Mouse (Mus musculus): ENCODE data around the gene Yipf2.
"Not testable (repeated sequence)": the region's sequence is repeated elsewhere in the genome, so short reads cannot be mapped to it uniquely, and the experiment has no call there.

Yipf2 gene

DNA sequence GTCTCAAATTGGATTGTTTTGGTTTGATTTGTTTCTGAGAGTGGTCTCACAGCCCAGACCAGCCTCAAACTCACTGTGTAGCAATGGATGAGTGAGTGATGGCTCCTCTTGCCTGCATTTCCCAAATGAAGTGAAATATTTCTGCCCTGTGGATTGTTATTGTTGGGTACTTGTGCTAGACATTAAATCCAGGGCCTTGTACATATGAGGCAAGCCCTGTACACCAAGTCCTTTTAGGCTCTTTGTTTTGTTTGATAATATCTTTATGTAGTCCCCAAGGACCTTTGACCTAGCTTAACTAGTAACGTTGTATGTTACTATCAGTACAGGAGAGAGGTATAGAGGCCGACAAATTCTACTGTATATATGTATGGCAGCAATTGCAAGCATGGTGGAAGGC lies 2.2 kb upstream of the Yipf2 start:
- no peak for DNase-seq

DNA sequence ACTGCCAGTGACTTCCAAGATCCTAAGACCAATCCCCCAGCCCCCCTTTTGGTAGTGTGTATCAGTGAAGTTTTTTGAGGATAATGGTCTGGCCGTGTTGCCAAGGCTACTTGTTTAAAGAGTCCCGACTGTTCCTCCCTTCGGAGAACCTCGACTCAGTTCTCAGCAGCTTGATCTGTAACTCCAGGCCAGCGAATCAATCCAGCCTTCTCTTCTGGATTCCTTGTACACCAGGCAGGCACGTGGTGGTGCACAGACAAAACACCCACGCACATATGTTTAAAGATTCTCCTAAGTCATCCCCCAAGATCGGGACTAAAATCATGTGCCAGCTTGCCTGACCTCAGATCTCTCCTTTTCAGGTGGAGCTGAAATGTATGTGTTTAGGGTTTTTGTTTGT lies 1.7 kb upstream of the Yipf2 start:
- not testable (repeated sequence) for DNase-seq

GRCm38 (mm10) chr9:21593122-21593721 lies 594 bp upstream of the Yipf2 start:
- DNase-seq: no peak

DNA sequence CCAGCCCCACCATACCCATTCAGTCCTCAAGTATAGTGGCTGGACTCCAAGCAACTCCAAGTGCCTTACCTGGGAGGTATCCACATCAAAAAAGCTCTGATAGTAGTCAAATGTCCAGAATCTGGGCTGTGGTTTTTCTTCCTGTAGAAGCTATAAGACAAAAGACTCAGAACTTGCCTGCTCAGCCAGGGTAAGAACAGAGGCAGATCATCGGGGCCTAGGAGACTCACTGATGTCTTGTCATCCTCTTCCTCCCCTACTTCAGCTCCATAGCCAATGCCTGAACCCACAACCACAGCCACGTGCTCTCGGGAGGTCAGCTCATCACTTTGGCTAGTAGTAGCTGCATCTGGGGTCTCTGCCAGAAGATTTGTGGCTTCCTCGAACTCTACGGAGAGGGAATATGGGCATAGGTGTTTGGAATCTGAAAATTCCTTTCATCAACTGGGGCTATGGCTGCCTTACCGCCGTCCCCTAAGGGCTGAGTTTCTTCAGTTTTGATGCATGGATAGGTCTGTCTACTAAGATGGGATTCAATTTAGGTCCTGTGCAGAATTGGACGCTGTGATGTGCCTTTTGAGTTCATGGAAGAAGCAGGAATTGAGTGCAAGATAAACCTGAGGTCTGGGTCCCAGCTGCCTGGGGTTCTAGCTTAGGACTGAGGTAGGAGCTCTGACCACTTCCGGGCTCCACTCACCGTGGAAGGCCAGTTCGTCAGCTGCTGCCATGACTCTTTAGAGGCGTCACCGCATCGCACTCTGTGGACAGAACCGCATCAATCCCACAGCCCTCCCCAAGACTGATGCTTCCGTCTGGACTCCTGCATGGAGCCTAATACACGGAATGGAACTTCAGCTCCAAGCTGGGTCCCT lies 561 bp downstream of the Yipf2 start:
- DNase-seq: no peak

GRCm38 (mm10) chr9:21591127-21591830 lies 1.3 kb downstream of the Yipf2 start:
- DNase-seq: no peak

- no peak for DNase-seq
Measured at GRCm38 (mm10) chr9:21589538-21589937, 3.1 kb downstream of the Yipf2 start.

- no peak for DNase-seq
Measured at GRCm38 (mm10) chr9:21588350-21588749, 4.3 kb downstream of the Yipf2 start.

DNA sequence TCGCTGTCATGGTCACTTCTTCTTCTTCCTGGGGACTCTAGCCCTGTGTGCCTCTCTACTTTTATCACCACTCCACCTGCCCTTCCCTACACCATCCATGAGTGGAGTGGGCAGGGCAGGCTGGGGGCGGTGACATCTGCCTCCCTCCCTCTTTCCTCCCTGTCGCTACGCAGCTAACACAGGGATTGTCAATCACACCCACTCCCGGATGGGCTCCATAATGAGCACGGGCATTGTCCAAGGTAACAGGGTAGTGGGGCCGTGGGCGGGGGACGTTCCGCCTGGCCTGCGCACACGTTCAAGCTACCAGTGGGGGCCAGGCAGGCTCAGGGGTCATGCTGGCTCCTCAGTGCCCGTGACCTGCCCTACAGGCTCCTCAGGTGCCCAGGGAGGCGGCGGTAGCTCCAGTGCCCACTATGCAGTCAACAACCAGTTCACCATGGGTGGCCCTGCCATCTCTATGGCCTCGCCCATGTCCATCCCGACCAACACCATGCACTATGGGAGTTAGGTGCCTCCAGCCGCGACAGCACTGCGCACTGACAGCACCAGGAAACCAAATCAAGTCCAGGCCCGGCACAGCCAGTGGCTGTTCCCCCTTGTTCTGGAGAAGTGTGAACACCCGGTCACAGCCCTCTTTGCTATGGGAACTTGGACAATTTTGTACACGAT lies 4.8 kb downstream of the Yipf2 start:
- DNase-seq: no peak

- no peak for DNase-seq
Measured at GRCm38 (mm10) chr9:21585401-21585800, 7.2 kb downstream of the Yipf2 start.

- DNase-seq: no peak
Measured at GRCm38 (mm10) chr9:21578226-21578625, 14.4 kb downstream of the Yipf2 start.

DNA sequence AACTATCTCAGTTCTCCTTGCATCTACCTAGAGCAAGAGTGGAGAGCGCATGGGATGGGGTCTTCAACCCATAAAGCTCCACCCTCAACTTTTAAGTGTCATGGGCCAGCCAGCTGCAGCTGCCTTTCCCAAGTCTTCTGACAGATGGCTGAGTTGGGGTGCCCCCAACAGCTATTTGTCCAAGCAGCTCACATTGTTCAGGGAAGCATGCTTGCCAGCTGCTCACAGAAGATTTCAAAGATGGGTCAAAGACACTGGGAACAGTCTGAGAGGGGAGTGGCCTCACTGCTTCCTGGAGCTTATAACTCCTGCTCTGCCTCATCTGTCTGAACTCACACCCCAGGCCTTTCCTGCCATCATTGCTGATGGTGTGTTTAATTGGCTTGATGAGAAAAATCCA lies 16.3 kb downstream of the Yipf2 start:
- no peak for DNase-seq

GRCm38 (mm10) chr9:21575253-21575652 lies 17.4 kb downstream of the Yipf2 start:
- DNase-seq: no peak

DNA sequence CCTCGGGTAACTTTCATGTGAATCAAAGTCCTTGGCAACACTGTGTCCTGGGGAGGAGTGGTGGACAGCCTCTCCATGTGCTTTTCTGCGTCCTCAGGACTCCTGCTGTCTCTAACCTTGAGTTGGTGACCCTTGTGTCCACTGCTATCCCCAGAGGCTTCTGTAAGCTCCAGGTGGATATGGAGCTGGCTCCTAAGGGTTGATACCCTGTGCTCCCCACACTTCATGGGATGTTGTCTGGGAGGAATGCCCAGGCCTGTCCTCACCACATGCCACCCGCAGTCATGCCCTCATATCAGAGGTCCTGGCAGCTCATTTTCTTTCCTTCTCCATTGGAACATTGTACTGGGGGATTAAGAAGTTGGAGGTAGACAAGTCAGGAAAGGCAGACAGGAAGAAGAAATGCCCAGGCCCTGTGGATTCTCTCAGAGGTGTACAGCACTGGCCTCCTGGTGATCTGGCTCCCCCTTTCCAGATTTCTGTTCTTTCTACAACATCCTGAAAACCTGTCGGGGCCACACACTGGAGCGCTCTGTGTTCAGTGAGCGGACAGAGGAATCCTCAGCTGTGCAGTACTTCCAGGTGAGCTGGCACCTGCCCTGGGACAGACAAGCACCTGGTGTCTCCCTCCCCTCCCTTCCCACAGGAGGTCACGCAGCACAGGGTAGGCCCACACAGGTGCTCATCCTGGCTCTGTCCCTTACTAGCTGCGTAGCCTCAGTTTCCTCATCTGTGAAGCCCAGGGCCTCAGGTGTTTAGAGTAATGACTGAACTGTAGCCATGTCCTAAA lies 18.4 kb downstream of the Yipf2 start:
- no peak for DNase-seq

DNA sequence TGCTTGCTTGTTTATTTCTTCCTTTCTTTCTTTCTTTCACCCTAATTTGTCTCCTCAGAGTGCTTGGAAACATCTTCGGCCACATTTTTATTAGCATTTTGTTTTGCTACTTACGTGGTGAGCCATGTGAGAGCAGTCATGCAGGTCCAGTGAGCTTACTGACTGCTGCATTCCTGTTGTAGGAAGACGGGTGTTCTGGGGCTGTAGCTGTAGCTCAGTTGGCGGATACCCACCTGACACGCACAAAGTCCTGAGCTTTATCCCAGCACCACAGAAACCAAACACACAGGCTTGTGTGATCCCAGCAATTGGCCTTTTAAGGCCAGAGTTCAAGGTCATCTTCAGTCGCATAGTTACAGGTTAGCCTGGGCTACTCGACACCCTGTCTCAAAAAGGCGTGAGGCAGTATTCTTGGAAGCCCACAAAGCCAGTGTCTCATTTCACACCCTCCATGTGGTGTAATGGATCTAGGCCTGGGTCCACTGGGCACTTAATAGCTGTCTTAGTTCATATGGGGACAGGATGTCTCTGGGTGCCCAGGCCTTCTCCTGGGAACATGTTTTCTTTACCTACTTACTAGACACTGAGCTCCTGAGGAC lies 23.9 kb downstream of the Yipf2 start:
- DNase-seq: no peak

GRCm38 (mm10) chr9:21567051-21567450 lies 25.6 kb downstream of the Yipf2 start:
- no peak for DNase-seq

DNA sequence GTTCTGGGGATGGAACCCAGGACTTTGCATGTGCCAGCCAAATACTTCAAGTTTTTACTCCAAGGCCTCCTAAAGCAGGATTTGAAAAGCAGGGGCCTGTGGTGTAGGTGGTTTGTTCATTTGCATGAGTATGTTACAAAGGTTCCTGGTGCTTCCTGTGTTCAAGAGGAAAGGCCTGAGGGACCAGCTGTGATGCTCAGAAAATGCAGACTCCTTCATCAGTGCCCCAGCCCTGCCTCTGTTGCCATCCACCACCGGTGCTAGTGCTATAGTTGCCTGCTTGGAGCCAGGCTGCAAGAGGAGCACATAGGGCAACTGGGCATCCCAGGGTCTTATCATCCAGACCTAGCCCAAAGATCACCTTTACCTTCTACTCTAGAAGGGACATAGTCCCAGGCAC lies 26.1 kb downstream of the Yipf2 start:
- no peak for DNase-seq

DNA sequence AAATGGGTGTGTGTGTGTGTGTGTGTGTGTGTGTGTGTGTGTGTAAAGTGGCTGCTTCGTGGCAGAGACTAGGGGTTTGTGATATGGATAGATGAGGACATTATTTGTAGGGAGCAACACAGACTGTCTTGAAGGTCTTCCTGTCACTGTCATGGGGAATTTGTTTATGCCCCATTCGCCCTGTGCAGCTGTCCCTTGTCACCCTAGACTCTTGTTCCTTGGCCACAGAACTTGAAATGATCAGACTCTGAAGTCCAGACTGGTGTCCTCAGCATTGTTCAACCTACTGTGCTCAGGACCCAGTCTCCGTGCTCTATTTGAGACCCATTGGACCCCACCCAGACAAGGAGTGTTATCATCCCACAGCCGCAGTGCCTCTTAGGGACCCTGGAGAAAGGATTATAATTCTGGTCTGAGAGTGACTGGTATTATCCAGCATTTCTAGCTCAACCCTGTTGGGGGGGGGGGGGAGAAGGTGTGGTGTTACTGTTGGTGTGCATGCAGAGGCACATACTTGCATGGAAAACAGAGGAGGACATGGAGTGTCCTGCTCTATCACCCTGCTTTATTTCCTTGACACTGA lies 27.5 kb downstream of the Yipf2 start:
- DNase-seq: no peak

- no peak for DNase-seq
Measured at GRCm38 (mm10) chr9:21564420-21564819, 28.2 kb downstream of the Yipf2 start.

DNA sequence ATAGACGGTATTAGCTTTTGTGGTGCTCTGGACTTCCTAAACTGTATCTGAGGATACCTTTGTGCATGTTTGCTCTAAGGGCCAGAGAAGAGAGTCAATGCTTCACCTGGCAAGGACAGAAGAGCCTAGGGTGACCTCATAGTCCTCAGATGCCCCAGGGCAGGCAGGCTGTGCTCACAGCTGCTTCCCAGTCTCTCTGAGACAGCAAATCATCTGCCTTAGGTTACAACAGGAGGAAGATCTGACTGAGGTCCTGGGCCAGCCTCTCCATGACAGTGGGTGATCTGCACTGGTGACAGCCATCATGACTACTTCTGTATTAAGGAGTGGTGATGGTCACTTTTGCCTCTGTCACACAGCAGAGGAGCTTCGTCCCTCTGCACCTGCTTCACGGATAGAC lies 33.5 kb downstream of the Yipf2 start:
- DNase-seq: no peak

GRCm38 (mm10) chr9:21558366-21558765 lies 34.3 kb downstream of the Yipf2 start:
- DNase-seq: no peak

DNA sequence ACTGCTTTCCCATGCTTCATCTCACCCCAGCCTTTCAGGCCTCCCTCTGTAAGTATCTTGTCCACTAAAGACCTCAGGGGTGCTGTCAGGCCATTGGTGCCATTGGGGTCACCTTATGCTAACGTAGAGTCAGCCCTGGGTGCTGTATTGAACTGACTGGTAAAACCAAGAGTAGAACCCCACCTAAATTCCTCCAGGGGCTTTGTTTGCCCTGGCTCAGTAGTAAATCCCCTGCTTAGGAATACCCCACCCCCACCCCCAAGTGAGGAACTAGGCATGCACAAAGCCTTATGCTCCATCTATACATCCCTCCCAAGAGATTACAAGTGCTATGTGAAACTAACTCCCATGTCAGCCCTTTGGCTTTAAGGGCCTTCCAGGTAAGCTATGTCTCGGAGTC lies 35.1 kb downstream of the Yipf2 start:
- DNase-seq: no peak

GRCm38 (mm10) chr9:21556996-21557395 lies 35.6 kb downstream of the Yipf2 start:
- DNase-seq: no peak
